Mouse (Mus musculus) megakaryocyte, embryonic 14.5 days (primary cell): ENCODE results near the gene Eepd1.

ENCODE experiments used
- FLI1 ChIP-seq: IDR thresholded peaks from 2 replicates; pipeline ENCODE4 v1.6.1; 2012; ENCODE audit warnings: low read length, inconsistent platforms, mixed read lengths
- GATA1 ChIP-seq: IDR thresholded peaks from 3 replicates; pipeline ENCODE4 v1.6.1; 2012; ENCODE audit warnings: mixed read lengths, low read length, inconsistent platforms, borderline replicate concordance

GRCm38 (mm10) chr9:25535487-25535886 lies 54.1 kb downstream of the Eepd1 start:
- TF ChIP-seq GATA1 (no peak), FLI1 (no peak)
